Mouse (Mus musculus) right cerebral cortex, postnatal 25 days (tissue): Measurements from ENCODE around the gene Prickle2.

Experiments
- DNase-seq: peaks from one replicate; pipeline ENCODE4 v3.0.0; 2022

Prickle2 gene

GRCm38 (mm10) chr6:92706145-92706466 is at the start of gene Prickle2:
Prickle2 (minus strand) TSS chr6:92706155.
- peak; percentile 75 for DNase-seq

- no peak for DNase-seq
Observed at GRCm38 (mm10) chr6:92752737-92753136, 46.8 kb upstream of the Prickle2 start.

- peak; percentile 12 for DNase-seq
Observed at GRCm38 (mm10) chr6:92749420-92749819, 43.5 kb upstream of the Prickle2 start.

GRCm38 (mm10) chr6:92743605-92744004 is 37.6 kb upstream of the Prickle2 start:
- peak; percentile 82 for DNase-seq

- no peak for DNase-seq
Observed at GRCm38 (mm10) chr6:92737116-92737515, 31.2 kb upstream of the Prickle2 start.

- DNase-seq: no peak
Observed at GRCm38 (mm10) chr6:92733651-92734050, 27.7 kb upstream of the Prickle2 start.

GRCm38 (mm10) chr6:92728514-92728913 is 22.6 kb upstream of the Prickle2 start:
- DNase-seq: no peak

- peak; percentile 86 for DNase-seq
Observed at GRCm38 (mm10) chr6:92728084-92728483, 22.1 kb upstream of the Prickle2 start.

- DNase-seq: peak; percentile 11
Observed at GRCm38 (mm10) chr6:92727351-92727986, 21.5 kb upstream of the Prickle2 start.

- DNase-seq: no peak
Observed at GRCm38 (mm10) chr6:92726121-92726520, 20.2 kb upstream of the Prickle2 start.

GRCm38 (mm10) chr6:92724394-92724793 is 18.4 kb upstream of the Prickle2 start:
- DNase-seq: no peak

GRCm38 (mm10) chr6:92715806-92716205 is 9.9 kb upstream of the Prickle2 start:
- DNase-seq: no peak

- DNase-seq: no peak
Observed at GRCm38 (mm10) chr6:92714748-92715147, 8.8 kb upstream of the Prickle2 start.

- DNase-seq: no peak
Observed at GRCm38 (mm10) chr6:92708137-92708536, 2.2 kb upstream of the Prickle2 start.

- no peak for DNase-seq
Observed at GRCm38 (mm10) chr6:92705353-92706144, 406 bp downstream of the Prickle2 start.

- peak; percentile 41 for DNase-seq
Observed at GRCm38 (mm10) chr6:92704810-92705209, 1.1 kb downstream of the Prickle2 start.

- no peak for DNase-seq
Observed at GRCm38 (mm10) chr6:92699491-92700209, 6.3 kb downstream of the Prickle2 start.

GRCm38 (mm10) chr6:92697807-92698206 is 8.1 kb downstream of the Prickle2 start:
- DNase-seq: no peak

GRCm38 (mm10) chr6:92687317-92687716 is 18.6 kb downstream of the Prickle2 start:
- no peak for DNase-seq

GRCm38 (mm10) chr6:92674394-92674925 is 31.5 kb downstream of the Prickle2 start:
- DNase-seq: no peak

GRCm38 (mm10) chr6:92670518-92671147 is 35.3 kb downstream of the Prickle2 start:
- DNase-seq: no peak

GRCm38 (mm10) chr6:92669623-92670022 is 36.3 kb downstream of the Prickle2 start:
- no peak for DNase-seq

- DNase-seq: no peak
Observed at GRCm38 (mm10) chr6:92667544-92667943, 38.4 kb downstream of the Prickle2 start.
